In genomic region chr17:11089361-11089760, GRCm38 (mm10) we compare ENCODE assay signal across 17 mouse cellular contexts.
DNase-seq lines count a peak whose midpoint lies in the region; ATAC-seq and TF ChIP-seq lines count a peak whose summit lies in the region.
"Had no signal": no experiment of that assay in that cellular context is flagged by ENCODE, and none has a peak within 500 bp of the region (broad histone marks: within the 10 kb centered on the region; RNA-seq: fewer than 3 reads in every experiment).

No protein-coding gene starts in this region.

- ATAC-seq in heart, embryonic 11.5 days (replicated peaks; ENCODE audit: insufficient number of reproducible peaks, low FRiP score, low TSS enrichment): no peak
- no peak for ATAC-seq in midbrain, embryonic 11.5 days (ENCODE audit: low FRiP score)
- ATAC-seq: forebrain, embryonic 16.5 days; hindbrain, embryonic 16.5 days; inflammation-experienced regulatory T-cells, adult 6 months had no signal

- no peaks in the 10 kb centered on the region for H3K36me3 ChIP-seq in heart, embryonic 11.5 days (ENCODE audit: control insufficient read depth, insufficient read depth, low read length)
- H3K36me3 ChIP-seq in liver, adult 2 months (ENCODE audit: control insufficient read depth, insufficient read depth, low read length): no peaks in the 10 kb centered on the region
- no peaks in the 10 kb centered on the region for H3K36me3 ChIP-seq in midbrain, embryonic 11.5 days (ENCODE audit: control insufficient read depth, insufficient read depth, low read length)
- H3K36me3 ChIP-seq: embryonic facial prominence, embryonic 13.5 days; forebrain, embryonic 12.5 days; hindbrain, embryonic 12.5 days had no signal

- H3K4me1 ChIP-seq in heart, embryonic 11.5 days (ENCODE audit: control insufficient read depth, insufficient read depth, low read length): no peaks in the 10 kb centered on the region
- H3K4me1 ChIP-seq in liver, adult 2 months (ENCODE audit: control insufficient read depth, insufficient read depth, low read length): no peaks in the 10 kb centered on the region; the same call in 1 of the 2 replicates
- H3K4me1 ChIP-seq in midbrain, embryonic 11.5 days (ENCODE audit: control insufficient read depth, insufficient read depth, low read length): peaks cover 3% of the 10 kb centered on the region; the same call in 1 of the 2 replicates

- peak; percentile 14 to 30 for DNase-seq in heart, adult 18-20 months
- DNase-seq in liver, adult 2 months (ENCODE audit: extremely low read depth, low read depth, low spot score): peak; percentile 66
- DNase-seq in liver: no peak
- peak; percentile 59 for DNase-seq in adrenal gland, postnatal 14 days
- no peak for DNase-seq in midbrain, embryonic 11.5 days (ENCODE audit: low spot score, missing footprints)
- DNase-seq: cerebellum, adult 18-20 months; cerebellum, adult 9-11 months; cerebellum, postnatal 36 days; gastrocnemius, postnatal 10 days; heart, postnatal 4 days had no signal

- WGBS in heart, embryonic 11.5 days (ENCODE audit: insufficient replicate concordance): 72% methylated on average over 6 of the region's 6 CpGs
- 61% methylated on average over 6 of the region's 6 CpGs for WGBS in liver, adult 2 months
- WGBS in midbrain, embryonic 11.5 days: 82% methylated on average over 6 of the region's 6 CpGs

- no peak overlapping the region for H3K4me3 ChIP-seq in heart, embryonic 11.5 days (ENCODE audit: low read depth, low read length)
- H3K4me3 ChIP-seq in liver, adult 2 months (ENCODE audit: insufficient read depth, low read depth, low read length): no peak overlapping the region
- H3K4me3 ChIP-seq in midbrain, embryonic 11.5 days (ENCODE audit: low read depth, low read length): no peak overlapping the region
- H3K4me3 ChIP-seq: embryonic facial prominence, embryonic 13.5 days; forebrain, embryonic 12.5 days; hindbrain, embryonic 12.5 days had no signal

- no peak overlapping the region for H3K4me2 ChIP-seq in heart, embryonic 11.5 days
- no peak overlapping the region for H3K4me2 ChIP-seq in midbrain, embryonic 11.5 days
- H3K4me2 ChIP-seq: embryonic facial prominence, embryonic 13.5 days; forebrain, embryonic 12.5 days; hindbrain, embryonic 12.5 days had no signal

- TF ChIP-seq POLR2A in liver, adult 2 months (IDR thresholded peaks at IDR 0.05; ENCODE audit: extremely low read depth, insufficient read depth, low read length): no peak

- no peaks in the 10 kb centered on the region for H3K27me3 ChIP-seq in heart, embryonic 11.5 days (ENCODE audit: control insufficient read depth, insufficient read depth, low read length)
- H3K27me3 ChIP-seq in liver, adult 2 months (ENCODE audit: control insufficient read depth, insufficient read depth, low read length): no peaks in the 10 kb centered on the region
- no peaks in the 10 kb centered on the region for H3K27me3 ChIP-seq in midbrain, embryonic 11.5 days (ENCODE audit: control insufficient read depth, insufficient read depth, low read length)
- H3K27me3 ChIP-seq: embryonic facial prominence, embryonic 13.5 days; forebrain, embryonic 12.5 days; hindbrain, embryonic 12.5 days had no signal

- H3K9me3 ChIP-seq in heart, embryonic 11.5 days (replicated peaks; ENCODE audit: control insufficient read depth, low read length): no peaks in the 10 kb centered on the region
- no peaks in the 10 kb centered on the region for H3K9me3 ChIP-seq in midbrain, embryonic 11.5 days (ENCODE audit: control insufficient read depth, low read length)
- H3K9me3 ChIP-seq: embryonic facial prominence, embryonic 13.5 days; forebrain, embryonic 12.5 days; hindbrain, embryonic 12.5 days had no signal

- H3K79me2 ChIP-seq in liver, adult 2 months (ENCODE audit: control insufficient read depth, insufficient read depth, low read length): no peaks in the 10 kb centered on the region

- TF ChIP-seq CTCF in liver, adult 2 months (IDR thresholded peaks at IDR 0.05; ENCODE audit: low read depth, low read length): no peak

- H3K9ac ChIP-seq in heart, embryonic 11.5 days (ENCODE audit: low read depth, low read length): no peak overlapping the region
- H3K9ac ChIP-seq in liver, adult 2 months (ENCODE audit: low read depth, low read length): no peak overlapping the region
- no peak overlapping the region for H3K9ac ChIP-seq in midbrain, embryonic 11.5 days (ENCODE audit: low read length)
- H3K9ac ChIP-seq: embryonic facial prominence, embryonic 13.5 days; forebrain, embryonic 12.5 days; hindbrain, embryonic 12.5 days had no signal

- H3K27ac ChIP-seq in heart, embryonic 11.5 days (ENCODE audit: low read depth, low read length): no peak overlapping the region
- no peak overlapping the region for H3K27ac ChIP-seq in liver, adult 2 months (replicated peaks; ENCODE audit: insufficient read depth, low read depth, low read length)
- H3K27ac ChIP-seq in midbrain, embryonic 11.5 days (ENCODE audit: low read depth, low read length): no peak overlapping the region
- H3K27ac ChIP-seq: embryonic facial prominence, embryonic 13.5 days; forebrain, embryonic 12.5 days; hindbrain, embryonic 12.5 days had no signal

Comparison
In these comparisons a context has a peak if more than half of its experiments do, and no peak if none do; other contexts are left out.
1. DNase-seq: peak in heart, adult 18-20 months (2 of 2), liver, adult 2 months (single experiment) and adrenal gland, postnatal 14 days (single experiment); none in liver (single experiment) and midbrain, embryonic 11.5 days (single experiment).